Mouse (Mus musculus): Measurements from ENCODE around the gene Pex16. TPM values are rescaled to one million over a fixed set of nuclear protein-coding genes. Genes with fewer than 3 reads are reported as not detected.
A peak's percentile ranks its signal among the peaks of the same experiment; 100 is the strongest.

Gene Pex16
- polyA plus RNA-seq, 1 experiment from 2014 or later = 35.4 TPM

- WGBS = 15% methylated on average over 9 of the region's 9 CpGs
- Histone ChIP-seq H3K4me3 (replicated peaks; ENCODE audit: low read depth, low read length) (no peak overlapping the region), H3K4me2 (ENCODE audit: low read length) (no peak overlapping the region), H3K27me3 (ENCODE audit: control insufficient read depth, insufficient read depth, low read length) (peaks cover 15% of the 10 kb centered on the region; the same call in 1 of the 2 replicates), H3K27ac (replicated peaks; ENCODE audit: low read depth, low read length) (no peak overlapping the region), H3K36me3 (ENCODE audit: control insufficient read depth, insufficient read depth, low read length) (peaks cover 7% of the 10 kb centered on the region; the same call in 1 of the 2 replicates), H3K9ac (replicated peaks; ENCODE audit: low read length) (no peak overlapping the region), H3K9me3 (ENCODE audit: control insufficient read depth, low read length) (no peaks in the 10 kb centered on the region), H3K4me1 (ENCODE audit: control insufficient read depth, insufficient read depth, low read length) (peaks cover 42% of the 10 kb centered on the region)
- ATAC-seq (ENCODE audit: low FRiP score, low TSS enrichment) = no peak
- DNase-seq = no peak
These were observed 1.6 kb upstream of the Pex16 start for GRCm38 (mm10) chr2:92372767-92373436.

- Histone ChIP-seq H3K4me3 (replicated peaks; ENCODE audit: low read depth, low read length) (no peak overlapping the region), H3K36me3 (ENCODE audit: control insufficient read depth, insufficient read depth, low read length) (peaks cover 11% of the 10 kb centered on the region), H3K27me3 (ENCODE audit: control insufficient read depth, insufficient read depth, low read length) (peaks cover 15% of the 10 kb centered on the region; the same call in 1 of the 2 replicates), H3K4me1 (ENCODE audit: control insufficient read depth, insufficient read depth, low read length) (peaks cover 42% of the 10 kb centered on the region), H3K4me2 (ENCODE audit: low read length) (0 out of 2 replicates have a peak overlapping the region, but pooled peaks have one; percentile 93), H3K9me3 (ENCODE audit: control insufficient read depth, low read length) (no peaks in the 10 kb centered on the region), H3K9ac (replicated peaks; ENCODE audit: low read length) (no peak overlapping the region), H3K27ac (replicated peaks; ENCODE audit: low read depth, low read length) (no peak overlapping the region)
- ATAC-seq (ENCODE audit: low FRiP score, low TSS enrichment) (no peak), DNase-seq (no peak)
- WGBS = 52% methylated on average over 11 of the region's 11 CpGs
These were observed 1.1 kb upstream of the Pex16 start for GRCm38 (mm10) chr2:92373437-92373813.

GRCm38 (mm10) chr2:92375099-92375623, 685 bp downstream of the Pex16 start:
- H3K27me3 ChIP-seq (ENCODE audit: control insufficient read depth, insufficient read depth, low read length) = peaks cover 7% of the 10 kb centered on the region; the same call in 1 of the 2 replicates
- under 1% methylated on average over 29 of the region's 29 CpGs for WGBS
- peak overlapping the region; percentile 93 for H3K4me2 ChIP-seq (ENCODE audit: low read length)
- no peaks in the 10 kb centered on the region for H3K9me3 ChIP-seq (ENCODE audit: control insufficient read depth, low read length)
- peak overlapping the region; percentile 68 for H3K9ac ChIP-seq (replicated peaks; ENCODE audit: low read length)
- H3K36me3 ChIP-seq (ENCODE audit: control insufficient read depth, insufficient read depth, low read length) = peaks cover 28% of the 10 kb centered on the region
- ATAC-seq (ENCODE audit: low FRiP score, low TSS enrichment) (peak; percentile 93), DNase-seq (peak; percentile 95)
- H3K4me3 ChIP-seq (replicated peaks; ENCODE audit: low read depth, low read length) = peak overlapping the region; percentile 72
- peaks cover 42% of the 10 kb centered on the region for H3K4me1 ChIP-seq (ENCODE audit: control insufficient read depth, insufficient read depth, low read length)
- H3K27ac ChIP-seq (replicated peaks; ENCODE audit: low read depth, low read length) = peak overlapping the region; percentile 80

- Histone ChIP-seq H3K4me1 (ENCODE audit: control insufficient read depth, insufficient read depth, low read length) (peaks cover 37% of the 10 kb centered on the region), H3K4me2 (ENCODE audit: low read length) (peak overlapping the region; percentile 93), H3K36me3 (ENCODE audit: control insufficient read depth, insufficient read depth, low read length) (peaks cover 34% of the 10 kb centered on the region), H3K9me3 (ENCODE audit: control insufficient read depth, low read length) (no peaks in the 10 kb centered on the region), H3K4me3 (replicated peaks; ENCODE audit: low read depth, low read length) (peak overlapping the region; percentile 72), H3K27ac (replicated peaks; ENCODE audit: low read depth, low read length) (peak overlapping the region; percentile 80), H3K27me3 (ENCODE audit: control insufficient read depth, insufficient read depth, low read length) (peaks cover 6% of the 10 kb centered on the region; the same call in 1 of the 2 replicates), H3K9ac (replicated peaks; ENCODE audit: low read length) (peak overlapping the region; percentile 68)
- 12% methylated on average over 10 of the region's 10 CpGs for WGBS
- ATAC-seq (ENCODE audit: low FRiP score, low TSS enrichment) (no peak), DNase-seq (no peak)
These were observed 1.3 kb downstream of the Pex16 start for GRCm38 (mm10) chr2:92375788-92376187.

- Histone ChIP-seq H3K4me2 (ENCODE audit: low read length) (peak overlapping the region; percentile 93), H3K9ac (replicated peaks; ENCODE audit: low read length) (no peak overlapping the region), H3K9me3 (ENCODE audit: control insufficient read depth, low read length) (no peaks in the 10 kb centered on the region), H3K4me3 (replicated peaks; ENCODE audit: low read depth, low read length) (peak overlapping the region; percentile 72; the same call in 1 of the 2 replicates), H3K27ac (replicated peaks; ENCODE audit: low read depth, low read length) (no peak overlapping the region), H3K4me1 (ENCODE audit: control insufficient read depth, insufficient read depth, low read length) (peaks cover 31% of the 10 kb centered on the region), H3K36me3 (ENCODE audit: control insufficient read depth, insufficient read depth, low read length) (peaks cover 39% of the 10 kb centered on the region), H3K27me3 (ENCODE audit: control insufficient read depth, insufficient read depth, low read length) (peaks cover 2% of the 10 kb centered on the region; the same call in 1 of the 2 replicates)
- WGBS = 83% methylated on average over 6 of the region's 6 CpGs
- DNase-seq = no peak
- ATAC-seq (ENCODE audit: low FRiP score, low TSS enrichment) = no peak
These were observed 1.8 kb downstream of the Pex16 start for GRCm38 (mm10) chr2:92376300-92376699.

GRCm38 (mm10) chr2:92377320-92377719, 2.8 kb downstream of the Pex16 start:
- DNase-seq = no peak
- H3K36me3 ChIP-seq (ENCODE audit: control insufficient read depth, insufficient read depth, low read length) = peaks cover 50% of the 10 kb centered on the region
- WGBS = 89% methylated on average over 7 of the region's 7 CpGs
- H3K9me3 ChIP-seq (ENCODE audit: control insufficient read depth, low read length) = no peaks in the 10 kb centered on the region
- peaks cover 21% of the 10 kb centered on the region for H3K4me1 ChIP-seq (ENCODE audit: control insufficient read depth, insufficient read depth, low read length)
- ATAC-seq (ENCODE audit: low FRiP score, low TSS enrichment) = no peak
- H3K4me3 ChIP-seq (replicated peaks; ENCODE audit: low read depth, low read length) = no peak overlapping the region
- H3K9ac ChIP-seq (replicated peaks; ENCODE audit: low read length) = no peak overlapping the region
- no peak overlapping the region for H3K4me2 ChIP-seq (ENCODE audit: low read length)
- H3K27me3 ChIP-seq (ENCODE audit: control insufficient read depth, insufficient read depth, low read length) = no peaks in the 10 kb centered on the region
- H3K27ac ChIP-seq (replicated peaks; ENCODE audit: low read depth, low read length) = no peak overlapping the region

GRCm38 (mm10) chr2:92379783-92380494, 5.5 kb downstream of the Pex16 start:
- Histone ChIP-seq H3K4me1 (ENCODE audit: control insufficient read depth, insufficient read depth, low read length) (peaks cover 10% of the 10 kb centered on the region), H3K27me3 (ENCODE audit: control insufficient read depth, insufficient read depth, low read length) (no peaks in the 10 kb centered on the region), H3K4me2 (ENCODE audit: low read length) (no peak overlapping the region), H3K27ac (replicated peaks; ENCODE audit: low read depth, low read length) (no peak overlapping the region), H3K4me3 (replicated peaks; ENCODE audit: low read depth, low read length) (no peak overlapping the region), H3K9me3 (ENCODE audit: control insufficient read depth, low read length) (no peaks in the 10 kb centered on the region), H3K36me3 (ENCODE audit: control insufficient read depth, insufficient read depth, low read length) (peaks cover 76% of the 10 kb centered on the region), H3K9ac (replicated peaks; ENCODE audit: low read length) (no peak overlapping the region)
- 77% methylated on average over 17 of the region's 17 CpGs for WGBS
- ATAC-seq (ENCODE audit: low FRiP score, low TSS enrichment) (no peak), DNase-seq (no peak)

GRCm38 (mm10) chr2:92380495-92381050, 6.1 kb downstream of the Pex16 start:
- H3K27me3 ChIP-seq (ENCODE audit: control insufficient read depth, insufficient read depth, low read length) = no peaks in the 10 kb centered on the region
- 81% methylated on average over 6 of the region's 6 CpGs for WGBS
- H3K9me3 ChIP-seq (ENCODE audit: control insufficient read depth, low read length) = no peaks in the 10 kb centered on the region
- no peak overlapping the region for H3K27ac ChIP-seq (replicated peaks; ENCODE audit: low read depth, low read length)
- H3K9ac ChIP-seq (replicated peaks; ENCODE audit: low read length) = no peak overlapping the region
- H3K36me3 ChIP-seq (ENCODE audit: control insufficient read depth, insufficient read depth, low read length) = peaks cover 82% of the 10 kb centered on the region
- peaks cover 9% of the 10 kb centered on the region for H3K4me1 ChIP-seq (ENCODE audit: control insufficient read depth, insufficient read depth, low read length)
- H3K4me3 ChIP-seq (replicated peaks; ENCODE audit: low read depth, low read length) = no peak overlapping the region
- ATAC-seq (ENCODE audit: low FRiP score, low TSS enrichment) (no peak), DNase-seq (no peak)
- no peak overlapping the region for H3K4me2 ChIP-seq (ENCODE audit: low read length)
